Mouse (Mus musculus): ENCODE data around the gene Ptpn3. TPM values are rescaled to one million over a fixed set of nuclear protein-coding genes. Genes with fewer than 3 reads are reported as not detected.

Ptpn3 gene
- polyA plus RNA-seq, 1 experiment: 23.5 TPM

Other genes with a start within 250 kb of the Ptpn3 start
- 38.1 and 38.6 TPM in 2 replicates for gene Epb41l4b, start 158.4 kb downstream of the Ptpn3 start, polyA plus RNA-seq (2012; rRNA removed)
- 0.99 and 2.4 TPM in 2 replicates for gene Palm2, start 132.4 kb upstream of the Ptpn3 start, polyA plus RNA-seq (2012; rRNA removed)